Mouse (Mus musculus): ENCODE results near the gene Pde4b. TPM values are rescaled to one million over a fixed set of nuclear protein-coding genes. Genes with fewer than 3 reads are reported as not detected.

Gene Pde4b
- polyA plus RNA-seq, 1 experiment from 2014 or later: 11.0 TPM

DNA sequence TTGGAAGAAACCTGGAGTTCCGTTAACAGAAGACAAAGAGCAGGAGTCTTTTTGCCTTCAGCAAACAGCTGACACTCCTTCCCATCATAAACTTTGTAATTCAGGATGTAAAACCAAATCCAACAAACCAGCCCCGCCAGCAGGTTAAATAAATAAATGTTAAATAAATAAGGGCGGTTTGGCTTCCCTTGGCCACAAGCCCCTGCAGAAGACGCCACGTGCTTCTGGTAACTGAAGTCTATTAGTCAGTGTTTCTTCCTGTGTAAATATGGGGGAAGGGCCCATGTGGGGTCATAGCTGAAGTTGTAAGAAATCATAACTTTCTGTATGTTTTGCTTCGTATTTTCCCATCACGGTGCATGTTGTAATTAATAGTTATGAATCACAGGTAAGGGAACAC, 440.0 kb downstream of the Pde4b start:
- H3K9me3 ChIP-seq (ENCODE audit: control insufficient read depth, low read length): no peaks in the 10 kb centered on the region
- no peak overlapping the region for H3K27ac ChIP-seq (ENCODE audit: low read length)
- no peak overlapping the region for H3K4me3 ChIP-seq (ENCODE audit: low read length)
- H3K27me3 ChIP-seq (replicated peaks; ENCODE audit: control insufficient read depth, insufficient read depth, low read length): no peaks in the 10 kb centered on the region
- peaks cover 5% of the 10 kb centered on the region; the same call in 1 of the 2 replicates for H3K4me1 ChIP-seq (ENCODE audit: control insufficient read depth, insufficient read depth, low read length)
- 0 out of 2 replicates have a peak, but pooled peaks have one; percentile 40 for ATAC-seq
- WGBS: 30% methylated on average over 7 of the region's 7 CpGs
- no peaks in the 10 kb centered on the region for H3K36me3 ChIP-seq (ENCODE audit: control insufficient read depth, insufficient read depth, low read length)
- no peak overlapping the region for H3K9ac ChIP-seq (ENCODE audit: low read depth, low read length)
- no peak overlapping the region for H3K4me2 ChIP-seq (ENCODE audit: low read depth, low read length)

GRCm38 (mm10) chr4:102530797-102531196, 443.5 kb downstream of the Pde4b start:
- Histone ChIP-seq H3K9me3 (ENCODE audit: control insufficient read depth, low read length) (no peaks in the 10 kb centered on the region), H3K4me3 (ENCODE audit: low read length) (no peak overlapping the region), H3K9ac (ENCODE audit: low read depth, low read length) (no peak overlapping the region), H3K27me3 (replicated peaks; ENCODE audit: control insufficient read depth, insufficient read depth, low read length) (no peaks in the 10 kb centered on the region), H3K36me3 (ENCODE audit: control insufficient read depth, insufficient read depth, low read length) (no peaks in the 10 kb centered on the region), H3K4me1 (ENCODE audit: control insufficient read depth, insufficient read depth, low read length) (peaks cover 5% of the 10 kb centered on the region; the same call in 1 of the 2 replicates), H3K4me2 (ENCODE audit: low read depth, low read length) (no peak overlapping the region), H3K27ac (ENCODE audit: low read length) (no peak overlapping the region)
- ATAC-seq: no peak
- 92% methylated on average over 4 of the region's 4 CpGs for WGBS

GRCm38 (mm10) chr4:102531729-102532128, 444.4 kb downstream of the Pde4b start:
- Histone ChIP-seq H3K9ac (ENCODE audit: low read depth, low read length) (no peak overlapping the region), H3K4me2 (ENCODE audit: low read depth, low read length) (no peak overlapping the region), H3K27me3 (replicated peaks; ENCODE audit: control insufficient read depth, insufficient read depth, low read length) (no peaks in the 10 kb centered on the region), H3K4me1 (ENCODE audit: control insufficient read depth, insufficient read depth, low read length) (peaks cover 5% of the 10 kb centered on the region; the same call in 1 of the 2 replicates), H3K4me3 (ENCODE audit: low read length) (no peak overlapping the region), H3K9me3 (ENCODE audit: control insufficient read depth, low read length) (no peaks in the 10 kb centered on the region), H3K27ac (ENCODE audit: low read length) (no peak overlapping the region), H3K36me3 (ENCODE audit: control insufficient read depth, insufficient read depth, low read length) (no peaks in the 10 kb centered on the region)
- no peak for ATAC-seq
- 59% methylated on average over 4 of the region's 4 CpGs for WGBS

GRCm38 (mm10) chr4:102533183-102534048, 446.1 kb downstream of the Pde4b start:
- no peaks in the 10 kb centered on the region for H3K9me3 ChIP-seq (ENCODE audit: control insufficient read depth, low read length)
- H3K9ac ChIP-seq (ENCODE audit: low read depth, low read length): no peak overlapping the region
- WGBS: 47% methylated on average over 8 of the region's 8 CpGs
- H3K27ac ChIP-seq (ENCODE audit: low read length): no peak overlapping the region
- H3K27me3 ChIP-seq (replicated peaks; ENCODE audit: control insufficient read depth, insufficient read depth, low read length): no peaks in the 10 kb centered on the region
- ATAC-seq: no peak
- H3K4me3 ChIP-seq (ENCODE audit: low read length): no peak overlapping the region
- H3K4me1 ChIP-seq (ENCODE audit: control insufficient read depth, insufficient read depth, low read length): no peaks in the 10 kb centered on the region
- no peaks in the 10 kb centered on the region for H3K36me3 ChIP-seq (ENCODE audit: control insufficient read depth, insufficient read depth, low read length)
- no peak overlapping the region for H3K4me2 ChIP-seq (ENCODE audit: low read depth, low read length)

DNA sequence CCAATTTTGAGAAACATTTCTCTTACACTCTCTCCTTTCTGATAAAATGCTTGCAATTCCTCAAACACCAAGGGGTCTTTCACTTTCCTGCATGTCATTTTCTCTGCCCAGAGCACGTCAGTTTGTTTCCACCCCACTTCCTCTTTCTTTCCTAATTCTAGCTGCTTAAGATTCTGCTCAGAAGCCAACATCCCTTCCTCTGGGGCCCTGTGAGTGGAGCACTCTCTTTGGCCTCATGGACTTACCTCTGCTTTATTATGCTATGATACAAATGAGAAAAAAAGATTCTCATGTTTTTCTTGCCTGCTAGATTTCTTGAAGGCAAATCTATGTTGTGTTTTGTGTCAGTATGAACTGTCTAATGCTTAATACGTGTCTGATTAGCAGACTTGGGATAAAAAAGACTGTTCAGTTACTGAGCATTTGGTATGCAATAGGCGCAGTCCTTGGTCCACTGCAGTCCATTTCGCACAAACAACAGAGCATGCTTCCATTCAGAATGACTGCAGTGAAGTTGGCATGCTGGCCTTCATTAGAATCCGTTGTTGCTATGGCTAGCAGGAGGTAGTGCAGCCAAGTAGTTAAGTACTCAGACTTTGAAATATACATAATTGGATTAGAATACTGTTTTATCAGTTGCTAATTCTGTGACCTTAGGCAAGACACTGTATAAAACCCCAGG, 446.8 kb downstream of the Pde4b start:
- Histone ChIP-seq H3K4me3 (ENCODE audit: low read length) (no peak overlapping the region), H3K36me3 (ENCODE audit: control insufficient read depth, insufficient read depth, low read length) (no peaks in the 10 kb centered on the region), H3K4me2 (ENCODE audit: low read depth, low read length) (no peak overlapping the region), H3K9ac (ENCODE audit: low read depth, low read length) (no peak overlapping the region), H3K27me3 (replicated peaks; ENCODE audit: control insufficient read depth, insufficient read depth, low read length) (no peaks in the 10 kb centered on the region), H3K9me3 (ENCODE audit: control insufficient read depth, low read length) (no peaks in the 10 kb centered on the region), H3K27ac (ENCODE audit: low read length) (no peak overlapping the region), H3K4me1 (ENCODE audit: control insufficient read depth, insufficient read depth, low read length) (no peaks in the 10 kb centered on the region)
- ATAC-seq: no peak
- WGBS: 73% methylated on average over 5 of the region's 5 CpGs

DNA sequence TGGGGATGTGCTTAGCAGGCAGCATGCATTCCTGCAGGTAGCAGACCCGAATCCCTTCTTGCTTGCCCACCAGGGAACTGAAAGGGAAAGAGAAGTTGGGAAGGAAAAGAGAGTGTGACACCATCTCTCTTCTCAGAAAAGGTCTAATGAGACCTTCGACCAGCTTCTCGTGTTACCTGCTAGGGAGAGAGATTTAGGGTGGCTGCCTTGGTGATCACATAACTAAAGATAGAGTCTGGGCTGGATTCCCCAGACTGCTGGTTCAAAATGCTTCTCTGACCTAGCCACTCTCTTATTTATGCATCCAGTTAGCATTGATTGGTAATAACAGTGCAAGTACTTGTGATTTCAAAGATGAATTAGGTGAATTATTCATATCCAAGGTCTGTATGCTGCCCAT, 448.5 kb downstream of the Pde4b start:
- Histone ChIP-seq H3K9ac (ENCODE audit: low read depth, low read length) (no peak overlapping the region), H3K9me3 (ENCODE audit: control insufficient read depth, low read length) (no peaks in the 10 kb centered on the region), H3K27me3 (replicated peaks; ENCODE audit: control insufficient read depth, insufficient read depth, low read length) (no peaks in the 10 kb centered on the region), H3K36me3 (ENCODE audit: control insufficient read depth, insufficient read depth, low read length) (no peaks in the 10 kb centered on the region), H3K4me3 (ENCODE audit: low read length) (no peak overlapping the region), H3K4me2 (ENCODE audit: low read depth, low read length) (no peak overlapping the region), H3K4me1 (ENCODE audit: control insufficient read depth, insufficient read depth, low read length) (no peaks in the 10 kb centered on the region), H3K27ac (ENCODE audit: low read length) (no peak overlapping the region)
- WGBS: 62% methylated on average over 3 of the region's 3 CpGs
- ATAC-seq: no peak

DNA sequence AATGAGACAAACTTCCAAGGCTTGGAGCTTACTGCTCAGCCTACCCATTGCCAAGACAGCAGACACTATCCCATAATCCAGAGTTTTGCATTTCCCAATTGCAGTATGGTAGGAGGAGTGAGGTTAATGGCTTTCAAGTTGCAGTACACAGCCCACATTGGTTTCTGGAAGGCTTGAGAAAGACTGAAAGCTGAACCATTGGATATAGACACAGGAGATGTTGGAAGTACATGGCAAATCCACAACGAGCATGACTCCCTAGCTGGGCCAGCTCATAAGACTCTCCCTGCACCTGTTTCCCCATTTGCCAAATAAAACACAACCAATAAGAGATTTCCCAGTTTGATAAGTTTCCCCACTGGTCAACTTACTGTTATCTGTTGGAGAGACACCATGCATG, 450.9 kb downstream of the Pde4b start:
- 92% methylated on average over 1 of the region's 1 CpGs for WGBS
- Histone ChIP-seq H3K4me3 (ENCODE audit: low read length) (no peak overlapping the region), H3K36me3 (ENCODE audit: control insufficient read depth, insufficient read depth, low read length) (no peaks in the 10 kb centered on the region), H3K9me3 (ENCODE audit: control insufficient read depth, low read length) (no peaks in the 10 kb centered on the region), H3K4me2 (ENCODE audit: low read depth, low read length) (no peak overlapping the region), H3K9ac (ENCODE audit: low read depth, low read length) (no peak overlapping the region), H3K4me1 (ENCODE audit: control insufficient read depth, insufficient read depth, low read length) (no peaks in the 10 kb centered on the region), H3K27ac (ENCODE audit: low read length) (no peak overlapping the region), H3K27me3 (replicated peaks; ENCODE audit: control insufficient read depth, insufficient read depth, low read length) (no peaks in the 10 kb centered on the region)
- no peak for ATAC-seq

DNA sequence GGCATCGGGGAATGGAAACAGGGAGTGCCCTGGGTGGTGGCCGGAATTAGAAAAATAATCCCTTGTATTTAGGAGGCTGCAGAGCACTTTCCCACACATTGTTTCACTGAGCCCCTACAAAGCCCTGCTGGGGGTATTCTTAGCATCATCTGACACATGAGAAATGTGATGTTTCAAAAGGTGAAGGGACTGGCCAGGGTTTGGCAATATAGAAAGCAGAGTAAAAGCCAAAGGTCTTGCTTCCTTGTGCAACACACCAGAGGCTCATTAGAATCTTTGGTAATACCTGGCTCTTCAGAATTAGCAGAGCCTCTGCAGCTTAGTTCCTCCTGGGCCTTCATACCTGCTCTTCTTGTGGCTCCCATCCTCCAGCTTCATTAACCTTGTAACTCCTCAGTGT, 451.4 kb downstream of the Pde4b start:
- 90% methylated on average over 2 of the region's 2 CpGs for WGBS
- no peak overlapping the region for H3K27ac ChIP-seq (ENCODE audit: low read length)
- no peak for ATAC-seq

DNA sequence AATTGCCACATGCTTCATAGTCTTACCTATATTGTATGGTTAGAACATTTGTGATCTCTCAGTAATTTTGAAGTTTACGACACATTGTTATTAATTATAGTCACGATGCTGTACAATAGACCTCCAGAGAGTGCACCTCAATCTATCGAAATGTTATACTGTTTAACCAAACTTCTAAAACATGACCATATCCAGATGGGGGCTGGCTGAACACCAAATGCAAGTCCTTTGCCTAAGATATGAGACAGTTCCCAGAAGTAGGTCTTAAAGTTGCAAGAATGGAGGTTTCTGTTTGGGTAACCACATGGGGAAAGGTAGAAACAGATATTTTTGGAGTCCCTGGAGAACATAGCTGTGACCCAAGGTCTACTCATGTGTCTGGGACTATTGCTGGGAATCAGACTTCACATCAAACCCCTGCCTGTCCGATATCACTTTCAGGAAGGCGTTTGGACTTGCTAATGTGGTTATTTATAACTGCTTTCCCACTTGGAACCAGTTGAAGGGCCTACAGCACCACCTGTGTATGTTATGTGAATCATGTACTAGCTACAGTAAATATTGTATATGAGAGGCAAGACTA, 452.3 kb downstream of the Pde4b start:
- Histone ChIP-seq H3K4me3 (ENCODE audit: low read length) (no peak overlapping the region), H3K4me1 (ENCODE audit: control insufficient read depth, insufficient read depth, low read length) (no peaks in the 10 kb centered on the region), H3K9me3 (ENCODE audit: control insufficient read depth, low read length) (no peaks in the 10 kb centered on the region), H3K9ac (ENCODE audit: low read depth, low read length) (no peak overlapping the region), H3K36me3 (ENCODE audit: control insufficient read depth, insufficient read depth, low read length) (no peaks in the 10 kb centered on the region), H3K27ac (ENCODE audit: low read length) (no peak overlapping the region), H3K27me3 (replicated peaks; ENCODE audit: control insufficient read depth, insufficient read depth, low read length) (no peaks in the 10 kb centered on the region), H3K4me2 (ENCODE audit: low read depth, low read length) (no peak overlapping the region)
- 80% methylated on average over 5 of the region's 5 CpGs for WGBS
- ATAC-seq: no peak

More for the DNA sequence above, 451.4 kb downstream of the Pde4b start:
- H3K4me3 ChIP-seq (ENCODE audit: low read length): no peak overlapping the region
- no peaks in the 10 kb centered on the region for H3K9me3 ChIP-seq (ENCODE audit: control insufficient read depth, low read length)
- no peaks in the 10 kb centered on the region for H3K36me3 ChIP-seq (ENCODE audit: control insufficient read depth, insufficient read depth, low read length)
- no peaks in the 10 kb centered on the region for H3K27me3 ChIP-seq (replicated peaks; ENCODE audit: control insufficient read depth, insufficient read depth, low read length)
- H3K9ac ChIP-seq (ENCODE audit: low read depth, low read length): no peak overlapping the region
- no peaks in the 10 kb centered on the region for H3K4me1 ChIP-seq (ENCODE audit: control insufficient read depth, insufficient read depth, low read length)
- H3K4me2 ChIP-seq (ENCODE audit: low read depth, low read length): no peak overlapping the region
